Mouse (Mus musculus) limb, embryonic 10.5 days (tissue): Measurements from ENCODE around the gene 9530053A07Rik. TPM values are rescaled to one million over a fixed set of nuclear protein-coding genes. Genes with fewer than 3 reads are reported as not detected.

Experiments used
- DNase-seq: peaks from one replicate; pipeline ENCODE4 v3.0.0-alpha.2; 2017; ENCODE audit warnings: low spot score
- H3K27ac ChIP-seq: fragments of 300-500 bp; sonication (generic); 2 replicates; pipeline ENCODE4 v1.5.1; 2016; ENCODE audit warnings: mild to moderate bottlenecking
- H3K27me3 ChIP-seq: fragments of 300-500 bp; sonication (generic); 2 replicates; pipeline ENCODE4 v1.6.1; 2016; ENCODE audit warnings: low read depth, mild to moderate bottlenecking; ENCODE audit not compliant: poor library complexity, severe bottlenecking
- H3K36me3 ChIP-seq: fragments of 300-500 bp; sonication (generic); 2 replicates; pipeline ENCODE4 v1.6.1; 2016; ENCODE audit warnings: mild to moderate bottlenecking, moderate library complexity
- H3K4me1 ChIP-seq: fragments of 300-500 bp; sonication (generic); 2 replicates; pipeline ENCODE4 v1.6.1; 2016
- H3K4me3 ChIP-seq: fragments of 300-500 bp; sonication (generic); 2 replicates; pipeline ENCODE4 v1.5.1; 2016; ENCODE audit warnings: mild to moderate bottlenecking, moderate library complexity
- H3K9me3 ChIP-seq: fragments of 300-500 bp; sonication (generic); replicated peaks from 2 replicates; pipeline ENCODE4 v1.6.1; 2016; ENCODE audit warnings: mild to moderate bottlenecking
- WGBS: fragments of 180-500 bp; shearing (Covaris S2); methylation state at CpG from one replicate; pipeline ENCODE4 v1.1.7; 2016; 5-methylcytosine and 5-hydroxymethylcytosine counted together
- polyA plus RNA-seq: library from polyadenylated mRNA; unstranded; fragments of >200 nt; fragmentation: Nextera tagmentation; extraction: Ambion mirVana; gene quantifications from 2 replicates; pipeline ENCODE4 v1.2.1, GENCODE M21; 2016

The 9530053A07Rik gene
- polyA plus RNA-seq, 1 experiment from 2014 or later = 0.01 TPM

DNA sequence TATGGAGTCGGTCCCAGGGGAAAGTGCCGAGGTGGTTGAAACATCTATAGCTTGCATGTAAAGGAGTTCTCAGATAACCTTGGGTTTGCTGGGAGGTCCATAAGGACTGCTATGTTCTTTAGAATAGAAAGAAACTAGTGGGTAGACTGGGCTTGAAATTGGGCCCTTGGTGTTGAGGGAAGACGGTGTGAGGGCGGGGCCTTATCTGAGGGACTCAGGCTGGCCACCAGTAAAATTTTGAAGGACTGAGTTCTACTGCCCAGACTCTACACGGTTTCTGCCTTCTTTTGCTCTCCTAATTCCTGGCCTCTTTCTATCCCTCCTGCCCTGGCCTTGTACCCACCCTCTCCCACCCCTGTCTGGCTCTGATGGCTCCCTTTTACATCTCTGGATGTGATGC is 51.6 kb downstream of the 9530053A07Rik start:
- no peak for DNase-seq
- H3K27ac ChIP-seq = peak overlapping the region; percentile 99; the same call in 1 of the 2 replicates
- H3K4me3 ChIP-seq = peak overlapping the region; percentile 95
- no peaks in the 10 kb centered on the region for H3K27me3 ChIP-seq
- no peaks in the 10 kb centered on the region for H3K9me3 ChIP-seq
- H3K4me1 ChIP-seq = peaks cover 16% of the 10 kb centered on the region
- peaks cover 85% of the 10 kb centered on the region for H3K36me3 ChIP-seq
- 93% methylated on average over 5 of the region's 5 CpGs for WGBS

DNA sequence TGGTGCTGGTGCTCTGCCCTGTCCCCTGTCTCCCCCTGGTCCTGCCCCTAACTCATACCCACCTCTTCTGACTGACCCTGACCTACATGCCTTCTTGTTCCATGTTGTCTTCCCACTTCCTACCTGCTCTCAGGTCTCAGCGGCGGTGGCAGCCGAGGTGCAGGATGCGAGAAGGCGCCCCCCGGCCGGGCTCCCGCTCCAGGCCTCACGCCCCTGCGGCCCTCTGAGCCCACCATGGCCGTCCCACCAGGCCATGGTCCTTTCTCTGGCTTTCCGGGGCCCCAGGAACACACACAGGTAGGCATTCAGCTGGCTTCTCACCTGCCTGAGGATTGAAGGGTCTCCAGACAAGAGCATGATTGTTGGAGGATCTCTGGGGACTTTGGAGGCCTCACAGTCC is 52.1 kb downstream of the 9530053A07Rik start:
- peaks cover 16% of the 10 kb centered on the region for H3K4me1 ChIP-seq
- no peak overlapping the region for H3K4me3 ChIP-seq
- WGBS = 96% methylated on average over 12 of the region's 12 CpGs
- H3K36me3 ChIP-seq = peaks cover 85% of the 10 kb centered on the region
- no peaks in the 10 kb centered on the region for H3K9me3 ChIP-seq
- no peak overlapping the region for H3K27ac ChIP-seq
- DNase-seq = no peak
- no peaks in the 10 kb centered on the region for H3K27me3 ChIP-seq

DNA sequence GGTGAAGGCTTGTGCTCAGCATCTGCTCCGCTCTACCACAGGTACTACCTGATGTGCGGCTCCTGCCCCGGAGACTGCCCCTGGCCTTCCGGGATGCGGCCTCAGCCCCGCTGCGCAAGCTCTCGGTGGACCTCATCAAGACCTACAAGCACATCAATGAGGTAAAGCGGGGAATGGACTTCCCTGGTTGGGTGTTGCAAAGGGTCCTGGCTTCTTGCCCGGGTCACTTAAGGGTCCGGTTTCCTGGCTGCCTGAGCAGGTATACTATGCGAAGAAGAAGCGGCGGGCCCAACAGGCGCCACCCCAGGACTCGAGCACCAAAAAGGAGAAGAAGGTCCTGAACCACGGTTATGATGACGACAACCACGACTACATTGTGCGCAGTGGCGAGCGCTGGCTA is 53.1 kb downstream of the 9530053A07Rik start:
- H3K36me3 ChIP-seq = peaks cover 85% of the 10 kb centered on the region
- no peak overlapping the region for H3K27ac ChIP-seq
- no peak overlapping the region for H3K4me3 ChIP-seq
- DNase-seq = no peak
- peaks cover 16% of the 10 kb centered on the region for H3K4me1 ChIP-seq
- H3K9me3 ChIP-seq = no peaks in the 10 kb centered on the region
- WGBS = 97% methylated on average over 22 of the region's 22 CpGs
- H3K27me3 ChIP-seq = no peaks in the 10 kb centered on the region

DNA sequence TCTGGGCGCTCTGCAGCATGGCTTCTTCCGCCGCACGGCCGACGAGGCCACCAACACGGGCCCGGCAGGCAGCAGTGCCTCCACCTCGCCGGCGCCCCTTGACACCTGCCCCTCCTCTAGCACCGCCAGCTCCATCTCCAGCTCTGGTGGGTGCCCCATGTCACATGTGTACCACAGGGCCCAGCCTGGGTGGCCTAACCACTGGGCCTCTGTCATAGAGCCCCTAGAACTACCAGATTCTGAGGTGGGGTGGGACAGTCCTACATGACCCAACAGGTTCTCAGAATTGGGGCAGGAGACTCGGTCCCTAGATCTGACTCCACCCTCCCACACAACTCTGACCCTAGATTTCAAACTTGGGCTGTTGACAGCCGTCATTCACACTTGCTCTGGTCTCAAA is 56.6 kb downstream of the 9530053A07Rik start:
- Histone ChIP-seq H3K4me1 (peaks cover 1% of the 10 kb centered on the region), H3K27ac (0 out of 2 replicates have a peak overlapping the region, but pooled peaks have one; percentile 30), H3K9me3 (no peaks in the 10 kb centered on the region), H3K36me3 (peaks cover 100% of the 10 kb centered on the region), H3K4me3 (0 out of 2 replicates have a peak overlapping the region, but pooled peaks have one; percentile 10), H3K27me3 (no peaks in the 10 kb centered on the region)
- DNase-seq = no peak
- WGBS = 95% methylated on average over 14 of the region's 14 CpGs

DNA sequence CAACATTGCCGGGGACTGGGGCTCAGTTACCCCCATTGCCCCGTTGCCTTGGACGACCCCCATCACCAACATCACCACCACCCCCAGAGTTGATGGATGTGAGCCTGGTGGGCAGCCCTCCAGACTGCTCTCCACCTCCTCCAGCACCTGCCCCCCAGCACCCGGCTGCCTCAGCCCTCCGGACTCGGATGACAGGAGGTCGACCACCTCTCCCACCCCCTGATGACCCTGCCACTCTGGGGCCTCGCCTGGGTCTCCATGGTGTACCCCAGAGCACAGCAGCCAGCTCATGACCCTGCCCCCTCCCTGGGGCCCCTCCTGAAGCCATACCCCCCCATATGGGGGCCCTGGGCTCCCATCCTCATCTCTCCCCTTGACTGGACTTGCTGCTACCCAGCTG is 57.4 kb downstream of the 9530053A07Rik start:
- Histone ChIP-seq H3K27me3 (no peaks in the 10 kb centered on the region), H3K4me3 (no peak overlapping the region), H3K4me1 (no peaks in the 10 kb centered on the region; the same call in 1 of the 2 replicates), H3K36me3 (peaks cover 100% of the 10 kb centered on the region), H3K27ac (no peak overlapping the region), H3K9me3 (no peaks in the 10 kb centered on the region)
- DNase-seq = no peak
- 95% methylated on average over 8 of the region's 8 CpGs for WGBS

DNA sequence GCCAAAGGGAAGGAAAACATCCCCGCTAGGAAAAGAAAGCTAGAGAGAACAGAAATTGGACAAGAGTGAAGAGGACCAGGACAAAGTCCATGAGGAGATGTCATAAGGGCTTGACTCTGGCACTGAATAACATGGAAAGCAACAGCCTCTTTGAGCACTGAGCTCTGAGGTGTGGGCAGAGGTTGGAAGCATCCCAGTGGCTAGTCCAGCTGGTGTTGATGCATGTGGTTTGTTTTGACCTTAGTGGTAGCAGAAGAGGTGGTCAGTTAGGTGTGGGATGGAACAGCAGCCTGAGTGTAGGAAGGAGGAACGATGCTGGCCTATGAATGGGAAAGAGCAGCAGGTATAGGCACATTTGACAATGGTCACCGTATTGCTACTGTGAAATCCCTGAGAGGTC is 62.2 kb downstream of the 9530053A07Rik start:
- H3K9me3 ChIP-seq = no peaks in the 10 kb centered on the region
- H3K4me1 ChIP-seq = 0 out of 2 replicates have a peak, but pooled peaks cover 3% of the 10 kb centered on the region
- 99% methylated on average over 3 of the region's 3 CpGs for WGBS
- peaks cover 92% of the 10 kb centered on the region for H3K36me3 ChIP-seq
- H3K27me3 ChIP-seq = no peaks in the 10 kb centered on the region
- H3K4me3 ChIP-seq = no peak overlapping the region
- no peak overlapping the region for H3K27ac ChIP-seq
- no peak for DNase-seq

DNA sequence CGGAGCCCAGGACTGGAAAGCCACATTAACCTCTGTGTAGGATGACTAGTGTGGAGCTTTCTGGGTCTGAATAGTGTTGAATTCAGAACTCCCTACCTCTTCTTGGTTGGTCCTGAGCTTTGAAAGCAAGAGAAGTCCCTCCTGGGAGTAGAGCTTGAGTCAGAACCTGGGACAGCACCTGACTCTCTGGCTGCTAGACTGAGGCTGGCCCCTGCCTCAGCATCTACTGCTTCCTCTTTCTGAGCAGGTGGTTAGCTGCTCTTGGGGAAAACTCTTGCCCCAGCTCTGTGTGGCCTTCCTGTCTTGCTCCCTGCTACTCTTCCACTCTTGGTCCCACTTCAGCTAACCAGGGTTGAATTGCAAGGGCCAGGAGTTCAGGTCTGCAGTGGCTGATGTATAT is 62.6 kb downstream of the 9530053A07Rik start:
- no peak overlapping the region for H3K27ac ChIP-seq
- H3K36me3 ChIP-seq = peaks cover 92% of the 10 kb centered on the region
- no peaks in the 10 kb centered on the region for H3K27me3 ChIP-seq
- H3K4me3 ChIP-seq = no peak overlapping the region
- no peak for DNase-seq
- H3K4me1 ChIP-seq = 0 out of 2 replicates have a peak, but pooled peaks cover 3% of the 10 kb centered on the region
- 96% methylated on average over 1 of the region's 1 CpGs for WGBS
- no peaks in the 10 kb centered on the region for H3K9me3 ChIP-seq

DNA sequence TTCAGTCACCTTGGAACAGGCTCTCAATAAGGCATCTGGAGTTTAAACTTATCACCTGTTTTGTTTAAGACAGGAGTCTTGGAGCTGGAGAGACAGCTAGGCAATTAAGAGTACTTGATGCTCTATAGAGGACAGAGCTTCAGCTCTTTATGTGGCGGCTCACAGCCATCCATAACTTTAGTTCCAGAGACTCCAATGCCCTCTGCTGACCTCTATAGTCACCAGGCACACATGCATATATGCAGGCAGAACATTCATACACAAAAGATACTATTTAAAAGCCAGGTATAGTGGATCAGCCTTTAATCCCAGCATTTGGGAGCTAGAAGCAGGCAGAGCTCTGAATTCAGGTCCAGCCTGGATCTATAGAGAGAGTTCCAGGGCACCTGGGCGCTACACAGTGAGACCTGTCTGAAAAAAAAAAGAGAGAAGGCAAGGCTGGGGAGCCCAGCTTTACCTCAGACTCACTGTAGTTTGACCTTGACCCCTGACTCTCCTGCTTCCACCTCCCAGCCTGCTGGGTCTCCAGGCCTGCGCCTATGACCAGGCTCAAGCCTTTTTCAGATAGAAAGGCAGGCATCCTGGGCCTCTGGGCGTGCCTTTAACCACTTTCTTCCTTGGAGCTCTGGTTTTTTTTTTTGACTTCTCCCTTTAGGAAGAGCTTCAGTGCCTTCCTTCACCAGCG is 66.3 kb downstream of the 9530053A07Rik start:
- Histone ChIP-seq H3K9me3 (no peaks in the 10 kb centered on the region), H3K4me3 (no peak overlapping the region), H3K36me3 (peaks cover 78% of the 10 kb centered on the region), H3K4me1 (0 out of 2 replicates have a peak, but pooled peaks cover 3% of the 10 kb centered on the region), H3K27ac (no peak overlapping the region), H3K27me3 (no peaks in the 10 kb centered on the region)
- WGBS = 88% methylated on average over 5 of the region's 5 CpGs
- no peak for DNase-seq

DNA sequence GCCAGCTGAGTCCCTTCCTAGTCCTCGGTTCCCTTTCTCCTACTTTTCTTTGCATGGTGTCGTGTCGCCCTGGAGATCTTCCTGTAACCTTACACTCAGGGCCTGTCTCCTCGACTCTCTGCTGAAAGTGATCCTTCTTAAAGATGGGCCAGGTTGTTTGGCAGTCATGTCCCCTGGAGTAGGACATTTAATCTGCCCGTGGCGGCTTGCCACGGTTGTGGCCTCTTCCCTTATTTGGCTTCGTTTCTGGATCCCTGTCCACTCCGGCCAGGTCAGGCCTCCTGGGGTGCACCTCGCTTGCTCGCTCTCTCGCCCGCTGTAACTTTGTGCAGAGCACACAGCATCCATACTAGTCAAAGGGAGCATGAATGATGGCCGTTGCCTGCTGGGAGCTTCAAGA is 67.3 kb downstream of the 9530053A07Rik start:
- no peak for DNase-seq
- Histone ChIP-seq H3K4me1 (0 out of 2 replicates have a peak, but pooled peaks cover 3% of the 10 kb centered on the region), H3K9me3 (no peaks in the 10 kb centered on the region), H3K27ac (no peak overlapping the region), H3K36me3 (peaks cover 68% of the 10 kb centered on the region), H3K4me3 (no peak overlapping the region), H3K27me3 (no peaks in the 10 kb centered on the region)
- WGBS = 82% methylated on average over 14 of the region's 14 CpGs

DNA sequence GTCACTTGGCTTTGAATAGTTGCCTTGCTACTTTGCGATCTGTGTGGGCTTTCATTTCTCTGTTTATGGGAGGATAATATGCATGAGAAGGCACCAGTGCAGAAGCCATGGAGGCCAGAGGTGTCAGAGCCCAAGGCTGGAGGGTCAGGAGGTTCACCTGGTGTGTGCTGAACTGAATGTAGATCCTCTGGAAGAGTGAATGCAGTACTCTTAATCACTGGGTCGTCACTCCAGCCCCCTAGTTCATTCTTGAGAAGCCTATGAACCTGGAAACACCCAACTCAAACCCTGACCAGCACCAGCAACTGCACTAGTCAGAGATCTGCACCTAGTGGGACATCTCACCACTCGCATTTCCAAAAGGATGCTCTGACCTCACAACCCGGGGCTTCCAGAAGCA is 69.8 kb downstream of the 9530053A07Rik start:
- peaks cover 9% of the 10 kb centered on the region; the same call in 1 of the 2 replicates for H3K4me1 ChIP-seq
- no peak overlapping the region for H3K4me3 ChIP-seq
- no peak overlapping the region for H3K27ac ChIP-seq
- H3K9me3 ChIP-seq = no peaks in the 10 kb centered on the region
- WGBS = 84% methylated on average over 4 of the region's 4 CpGs
- H3K36me3 ChIP-seq = peaks cover 43% of the 10 kb centered on the region
- H3K27me3 ChIP-seq = no peaks in the 10 kb centered on the region
- DNase-seq = no peak

DNA sequence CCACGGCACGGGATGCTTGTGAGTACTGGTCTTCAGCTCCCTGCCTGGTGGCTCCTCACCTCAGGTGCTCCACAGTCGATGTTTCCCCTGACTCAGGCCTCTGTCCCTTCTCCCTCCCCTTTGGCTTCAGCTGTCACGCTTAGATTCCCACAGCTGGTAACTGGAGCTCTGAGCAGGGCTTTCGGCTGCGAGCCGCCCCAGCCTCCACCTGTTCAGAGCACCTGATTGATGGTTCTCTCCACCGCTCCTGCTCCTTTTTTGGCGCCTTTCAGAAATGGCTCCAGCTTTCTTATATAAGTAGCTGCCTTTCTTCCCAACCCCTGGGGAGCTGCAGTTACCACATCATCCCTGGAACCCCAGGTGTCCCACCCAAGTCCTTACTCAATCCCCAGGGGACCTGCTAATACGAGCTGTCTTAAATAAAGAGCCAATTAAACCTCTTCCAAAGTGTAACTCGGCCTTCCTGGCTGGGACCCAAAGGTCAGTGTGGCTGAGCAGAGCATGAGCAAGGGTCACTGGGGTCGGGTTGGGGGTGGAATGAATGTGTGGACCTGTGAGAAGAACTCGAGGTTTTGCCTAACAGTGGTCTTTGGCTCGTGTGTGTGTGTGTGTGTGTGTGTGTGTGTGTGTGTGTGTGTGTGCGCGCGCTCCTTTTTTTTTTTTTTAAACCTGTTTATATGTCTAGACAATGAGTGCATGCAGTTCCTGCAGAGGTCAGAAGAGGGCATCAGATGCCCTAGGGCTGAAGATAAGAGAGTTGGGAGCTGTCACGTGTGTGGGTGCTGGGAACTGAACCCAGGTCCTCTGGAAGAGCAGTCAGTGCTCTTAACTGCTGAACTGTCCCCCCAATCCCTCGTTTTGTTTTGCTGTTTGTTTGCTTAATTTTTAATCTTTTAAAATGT is 74.2 kb downstream of the 9530053A07Rik start:
- no peak for DNase-seq
- Histone ChIP-seq H3K36me3 (peaks cover 10% of the 10 kb centered on the region), H3K27me3 (no peaks in the 10 kb centered on the region), H3K27ac (no peak overlapping the region), H3K4me3 (no peak overlapping the region), H3K4me1 (peaks cover 7% of the 10 kb centered on the region; the same call in 1 of the 2 replicates), H3K9me3 (no peaks in the 10 kb centered on the region)
- 60% methylated on average over 19 of the region's 19 CpGs for WGBS

DNA sequence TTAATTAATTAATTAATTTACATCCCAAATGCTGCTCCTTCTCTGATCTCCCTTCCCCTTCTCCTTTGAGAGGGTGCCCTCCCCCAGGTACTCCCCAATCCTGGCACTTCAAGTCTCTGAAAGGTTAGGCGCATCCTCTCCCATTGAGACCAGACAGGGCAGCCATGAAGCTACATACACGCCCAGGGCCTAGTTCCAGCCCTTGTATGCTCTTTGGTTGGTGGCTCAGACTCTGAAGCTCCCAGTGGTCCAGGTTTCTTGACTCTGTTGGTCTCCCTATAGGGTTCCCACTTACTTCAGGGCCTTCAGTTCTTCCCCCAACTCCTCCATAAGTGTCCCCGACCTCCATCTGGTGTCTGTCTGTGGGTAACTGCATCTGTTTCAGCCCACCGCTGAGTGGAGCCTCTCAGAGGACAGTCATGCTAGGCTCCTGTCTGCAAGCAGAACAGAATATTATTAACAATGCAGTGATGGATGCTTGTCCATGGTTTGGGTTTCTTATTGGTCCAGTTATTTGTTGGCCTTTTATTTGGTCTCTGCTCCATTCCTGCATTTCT is 76.9 kb downstream of the 9530053A07Rik start:
- H3K36me3 ChIP-seq = no peaks in the 10 kb centered on the region
- H3K4me3 ChIP-seq = no peak overlapping the region
- 73% methylated on average over 4 of the region's 4 CpGs for WGBS
- H3K4me1 ChIP-seq = peaks cover 7% of the 10 kb centered on the region; the same call in 1 of the 2 replicates
- DNase-seq = no peak
- no peaks in the 10 kb centered on the region for H3K9me3 ChIP-seq
- no peaks in the 10 kb centered on the region for H3K27me3 ChIP-seq
- no peak overlapping the region for H3K27ac ChIP-seq
